In the genomic region with DNA sequence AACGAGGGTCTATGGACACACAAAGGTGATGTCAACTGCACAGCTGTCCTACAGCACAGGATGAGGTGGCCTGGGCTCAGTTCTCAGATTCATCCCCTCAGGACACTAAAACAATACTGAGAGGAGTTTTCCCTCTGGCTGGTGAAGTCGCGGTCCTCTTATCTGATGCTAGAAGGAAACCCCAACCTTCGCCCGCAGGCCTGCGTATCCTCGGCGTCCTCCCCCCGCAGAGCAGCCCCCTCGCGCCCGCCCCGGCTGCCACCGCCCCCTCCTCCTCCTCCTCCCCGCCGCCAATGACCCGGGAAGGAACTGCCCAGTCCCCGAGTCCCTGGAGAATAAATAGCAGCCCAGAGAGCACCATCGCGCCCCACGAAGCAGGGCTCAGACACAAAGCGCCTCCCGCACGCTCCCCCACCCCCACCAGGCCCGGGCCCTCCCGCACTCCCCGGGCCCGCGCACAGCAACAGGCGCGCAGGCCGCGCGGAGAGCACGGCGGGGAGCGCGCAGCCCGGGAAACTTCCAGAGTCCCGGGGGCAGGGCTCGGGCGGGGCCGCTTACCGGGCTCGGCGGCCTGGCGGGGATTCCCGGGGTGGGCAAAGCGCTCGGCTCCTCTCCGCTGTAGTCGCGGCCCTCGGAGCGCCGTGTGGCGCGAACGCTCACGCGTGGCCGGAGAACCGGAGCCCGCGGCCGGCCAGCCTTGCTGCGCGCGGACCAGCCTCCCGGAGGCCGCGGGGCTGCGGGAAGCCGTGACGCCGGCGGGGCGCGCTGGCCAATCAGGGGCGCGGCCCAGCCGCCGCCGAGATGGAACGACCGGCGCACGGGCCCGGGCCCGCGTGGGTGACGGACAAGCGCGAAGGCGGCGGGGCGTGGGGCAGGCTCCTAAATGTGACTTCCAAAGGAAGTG, we compare ENCODE assay signal across 8 mouse cellular contexts. TPM values are rescaled to one million over a fixed set of nuclear protein-coding genes. Genes with fewer than 3 reads are reported as not detected.
DNase-seq lines count a peak whose midpoint lies in the region; ATAC-seq and TF ChIP-seq lines count a peak whose summit lies in the region.

TSS of gene Mpdz (minus strand) at position 738 of the 904 bp plus-strand sequence.

- no peak within 1 kb of the TSS for H3K27ac ChIP-seq in thymus, adult 2 months (ENCODE audit: control insufficient read depth, insufficient read depth, low read length)
- H3K27ac ChIP-seq in forebrain, embryonic 11.5 days (ENCODE audit: low read depth, low read length) = peak within 1 kb of the TSS; percentile 84
- H3K27ac ChIP-seq in heart, embryonic 12.5 days (ENCODE audit: poor library complexity, severe bottlenecking) = peak within 1 kb of the TSS; percentile 93
- H3K27ac ChIP-seq in kidney, embryonic 15.5 days = peak within 1 kb of the TSS; percentile 94

- H3K4me2 ChIP-seq in forebrain, embryonic 11.5 days (ENCODE audit: low read depth, low read length, severe bottlenecking) = peak within 1 kb of the TSS; percentile 67
- peak within 1 kb of the TSS; percentile 67 for H3K4me2 ChIP-seq in heart, embryonic 12.5 days
- H3K4me2 ChIP-seq in kidney, embryonic 15.5 days = peak within 1 kb of the TSS; percentile 78

- WGBS in thymus, adult 2 months = 2% methylated on average over 92 of the region's 97 CpGs
- under 1% methylated on average over 89 of the region's 97 CpGs for WGBS in forebrain, embryonic 11.5 days
- WGBS in heart, embryonic 12.5 days = under 1% methylated on average over 97 of the region's 97 CpGs
- under 1% methylated on average over 92 of the region's 97 CpGs for WGBS in kidney, embryonic 15.5 days

- no peaks in the 10 kb centered on the region for H3K36me3 ChIP-seq in thymus, adult 2 months (ENCODE audit: control insufficient read depth, insufficient read depth, low read length)
- H3K36me3 ChIP-seq in forebrain, embryonic 11.5 days (ENCODE audit: control insufficient read depth, insufficient read depth, low read length) = no peaks in the 10 kb centered on the region
- H3K36me3 ChIP-seq in heart, embryonic 12.5 days = no peaks in the 10 kb centered on the region
- H3K36me3 ChIP-seq in kidney, embryonic 15.5 days = no peaks in the 10 kb centered on the region

- H3K4me1 ChIP-seq in thymus, adult 2 months (replicated peaks; ENCODE audit: control insufficient read depth, insufficient read depth, low read length) = no peaks in the 10 kb centered on the region
- H3K4me1 ChIP-seq in forebrain, embryonic 11.5 days (replicated peaks; ENCODE audit: control insufficient read depth, insufficient read depth, low read length) = peaks cover 4% of the 10 kb centered on the region; the same call in 1 of the 2 replicates
- peaks cover 13% of the 10 kb centered on the region for H3K4me1 ChIP-seq in heart, embryonic 12.5 days (replicated peaks)
- peaks cover 11% of the 10 kb centered on the region for H3K4me1 ChIP-seq in kidney, embryonic 15.5 days

- no peak for TF ChIP-seq CTCF in thymus, adult 2 months (IDR thresholded peaks at IDR 0.05; ENCODE audit: borderline replicate concordance, control insufficient read depth, extremely low read depth, insufficient read depth, low read length, poor library complexity)

- H3K9ac ChIP-seq in forebrain, embryonic 11.5 days (ENCODE audit: low read length) = peak within 1 kb of the TSS; percentile 97
- H3K9ac ChIP-seq in heart, embryonic 12.5 days = peak within 1 kb of the TSS; percentile 98
- H3K9ac ChIP-seq in kidney, embryonic 15.5 days = peak within 1 kb of the TSS; percentile 96

- DNase-seq in thymus, adult 2 months = no peak
- no peak for DNase-seq in thymus, postnatal 25 days
- DNase-seq in forebrain, embryonic 11.5 days (ENCODE audit: low spot score) = peak; percentile 88
- DNase-seq in liver = peak; percentile 48
- peak; percentile 83 for DNase-seq in neural tube, embryonic 10.5 days (ENCODE audit: extremely low spot score, low spot score)
- DNase-seq in urinary bladder, adult 18-20 months (ENCODE audit: low spot score in 2 of 2) = peak; percentile 45 to 78

- H3K4me3 ChIP-seq in thymus, adult 2 months (ENCODE audit: control insufficient read depth, insufficient read depth, low read length) = peak within 1 kb of the TSS; percentile 17; the same call in 1 of the 2 replicates
- H3K4me3 ChIP-seq in forebrain, embryonic 11.5 days (ENCODE audit: low read depth, low read length) = peak within 1 kb of the TSS; percentile 82
- peak within 1 kb of the TSS; percentile 90 for H3K4me3 ChIP-seq in heart, embryonic 12.5 days
- peak within 1 kb of the TSS; percentile 75 for H3K4me3 ChIP-seq in kidney, embryonic 15.5 days (replicated peaks)

- no peak for TF ChIP-seq POLR2A in thymus, adult 2 months (IDR thresholded peaks at IDR 0.05; ENCODE audit: control insufficient read depth, extremely low read depth, insufficient read depth, low read length, poor library complexity)

- no peaks in the 10 kb centered on the region for H3K9me3 ChIP-seq in forebrain, embryonic 11.5 days (ENCODE audit: control insufficient read depth, low read length)
- H3K9me3 ChIP-seq in heart, embryonic 12.5 days (replicated peaks) = no peaks in the 10 kb centered on the region
- no peaks in the 10 kb centered on the region for H3K9me3 ChIP-seq in kidney, embryonic 15.5 days (replicated peaks)

- no peaks in the 10 kb centered on the region for H3K27me3 ChIP-seq in thymus, adult 2 months (ENCODE audit: control insufficient read depth, insufficient read depth, low read length)
- no peaks in the 10 kb centered on the region for H3K27me3 ChIP-seq in forebrain, embryonic 11.5 days (ENCODE audit: control insufficient read depth, insufficient read depth, low read length)
- no peaks in the 10 kb centered on the region for H3K27me3 ChIP-seq in heart, embryonic 12.5 days (replicated peaks)
- H3K27me3 ChIP-seq in kidney, embryonic 15.5 days = no peaks in the 10 kb centered on the region

- ATAC-seq in forebrain, embryonic 11.5 days (replicated peaks; ENCODE audit: low FRiP score) = peak; percentile 95
- ATAC-seq in heart, embryonic 12.5 days (ENCODE audit: insufficient number of reproducible peaks, low FRiP score) = peak; percentile 92
- ATAC-seq in kidney, embryonic 15.5 days (replicated peaks; ENCODE audit: low FRiP score) = peak; percentile 95

RNA-seq across cellular contexts. Expression of gene Mpdz, which starts in this region (rescaled TPM):
- polyA plus RNA-seq in thymus, adult 2 months (2012; rRNA removed) = 1.1 and 1.8 TPM in 2 replicates
- 55.0 and 62.3 TPM in 2 replicates for polyA plus RNA-seq in forebrain, embryonic 11.5 days (2014; fragmentation: Nextera tagmentation; extraction: Ambion mirVana)
- 34.3 and 37.4 TPM in 2 replicates for polyA plus RNA-seq in heart, embryonic 12.5 days (2016; fragmentation: Nextera tagmentation; extraction: Ambion mirVana)
- polyA plus RNA-seq in kidney, embryonic 15.5 days (2015; fragmentation: Nextera tagmentation; extraction: Ambion mirVana) = 30.3 and 31.2 TPM in 2 replicates

Comparison
In these comparisons a context has a peak if more than half of its experiments do, and no peak if none do; other contexts are left out.
1. RNA of gene Mpdz (polyA plus RNA-seq): 55.0 to 62.3 TPM in forebrain, embryonic 11.5 days, 34.3 to 37.4 TPM in heart, embryonic 12.5 days and 30.3 to 31.2 TPM in kidney, embryonic 15.5 days; 1.1 to 1.8 TPM in thymus, adult 2 months; every median in the first group is over 10 times any median in the second.
2. DNase-seq: peak in forebrain, embryonic 11.5 days (single experiment), liver (single experiment), neural tube, embryonic 10.5 days (single experiment) and urinary bladder, adult 18-20 months (2 of 2); none in thymus, adult 2 months (single experiment) and thymus, postnatal 25 days (single experiment).
3. H3K4me3 ChIP-seq: peak in every context shown above with its lines; median percentile 90 in heart, embryonic 12.5 days; 82 in forebrain, embryonic 11.5 days; 75 in kidney, embryonic 15.5 days; 17 in thymus, adult 2 months.
4. Peak in every context shown above with its lines, with median percentiles within 50 percentile points of each other: ATAC-seq, H3K4me2 ChIP-seq and H3K9ac ChIP-seq.